Mouse (Mus musculus): ENCODE measurements around the gene Sema4g.

DNA sequence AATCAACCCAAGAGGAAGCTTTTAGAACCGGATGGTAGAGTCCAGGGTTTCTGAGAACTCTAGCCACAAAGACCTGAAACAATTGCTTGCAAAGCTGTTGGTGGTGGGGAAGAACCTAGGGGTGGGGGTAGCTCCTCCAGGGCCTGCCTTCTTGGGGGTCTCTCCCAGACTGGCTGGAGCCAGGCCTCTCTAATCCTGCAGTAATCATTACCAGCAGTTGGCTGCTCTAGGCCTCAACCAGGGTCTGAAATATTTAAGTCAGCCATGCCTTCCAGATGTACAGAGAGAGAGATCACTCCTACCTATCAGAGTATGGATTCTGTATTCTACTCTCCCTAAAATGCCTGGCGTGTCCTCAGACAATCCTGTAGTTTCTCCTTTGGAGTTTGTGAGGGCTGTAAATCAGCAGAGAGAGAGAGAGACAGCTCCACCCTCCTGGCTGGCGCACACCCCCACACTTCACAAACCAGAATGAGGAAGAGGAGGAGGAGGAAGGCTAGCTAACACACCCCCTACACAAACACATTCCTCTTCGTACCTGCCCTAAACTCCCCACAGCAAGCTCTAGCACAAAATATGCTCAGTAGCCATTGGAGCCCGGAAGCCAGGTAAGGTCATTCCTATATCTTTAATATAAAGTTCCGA lies 24.8 kb downstream of the Sema4g start:
- TF ChIP-seq HCFC1 (IDR thresholded peaks at IDR 0.05; ENCODE audit: borderline replicate concordance, insufficient read depth, low read length) (no peak), ZNF384 (IDR thresholded peaks at IDR 0.05; ENCODE audit: low read depth, low read length) (no peak)

Measured in ES-E14 (cell line).